Mouse (Mus musculus): ENCODE data around the gene Orm2. TPM values are rescaled to one million over a fixed set of nuclear protein-coding genes. Genes with fewer than 3 reads are reported as not detected.
"Not testable (repeated sequence)": the region's sequence is repeated elsewhere in the genome, so short reads cannot be mapped to it uniquely, and the experiment has no call there.

The Orm2 gene
- not detected in 2 replicates for polyA plus RNA-seq (2014; fragmentation: Nextera tagmentation; extraction: Ambion mirVana)

GRCm38 (mm10) chr4:63362150-63362549 is at the start of gene Orm2:
Orm2 (plus strand) TSS chr4:63362449.
- no peaks in the 10 kb centered on the region for H3K4me1 ChIP-seq (ENCODE audit: control insufficient read depth, insufficient read depth, low read length)
- H3K27me3 ChIP-seq (ENCODE audit: control insufficient read depth, insufficient read depth, low read length), result no peaks in the 10 kb centered on the region
- H3K9me3 ChIP-seq (ENCODE audit: control insufficient read depth, low read length), result no peaks in the 10 kb centered on the region
- H3K27ac ChIP-seq (ENCODE audit: low read depth, low read length), result no peak within 1 kb of the TSS
- DNase-seq (ENCODE audit: low spot score) (no peak), ATAC-seq (ENCODE audit: insufficient read depth, low FRiP score, low TSS enrichment) (no peak)
- no peaks in the 10 kb centered on the region for H3K36me3 ChIP-seq (ENCODE audit: control insufficient read depth, insufficient read depth, low read length)
- no peak within 1 kb of the TSS for H3K4me3 ChIP-seq (ENCODE audit: low read depth, low read length)
- no peak within 1 kb of the TSS for H3K4me2 ChIP-seq (ENCODE audit: low read depth)
- no peak within 1 kb of the TSS for H3K9ac ChIP-seq (ENCODE audit: low read length)
- 91% methylated on average over 5 of the region's 5 CpGs for WGBS

- 83% methylated on average over 5 of the region's 5 CpGs for WGBS
These were observed 48.2 kb upstream of the Orm2 start for GRCm38 (mm10) chr4:63314063-63314462.

GRCm38 (mm10) chr4:63316076-63316746 is 46.0 kb upstream of the Orm2 start:
- no peak overlapping the region for H3K4me3 ChIP-seq (ENCODE audit: low read depth, low read length)
- no peaks in the 10 kb centered on the region for H3K36me3 ChIP-seq (ENCODE audit: control insufficient read depth, insufficient read depth, low read length)
- no peak overlapping the region for H3K9ac ChIP-seq (ENCODE audit: low read length)
- ATAC-seq (ENCODE audit: insufficient read depth, low FRiP score, low TSS enrichment) (no peak), DNase-seq (ENCODE audit: low spot score) (no peak)
- WGBS, result 81% methylated on average over 9 of the region's 9 CpGs
- H3K27me3 ChIP-seq (ENCODE audit: control insufficient read depth, insufficient read depth, low read length), result no peaks in the 10 kb centered on the region
- no peaks in the 10 kb centered on the region for H3K9me3 ChIP-seq (ENCODE audit: control insufficient read depth, low read length)
- no peak overlapping the region for H3K4me2 ChIP-seq (ENCODE audit: low read depth)
- H3K27ac ChIP-seq (ENCODE audit: low read depth, low read length), result no peak overlapping the region
- H3K4me1 ChIP-seq (ENCODE audit: control insufficient read depth, insufficient read depth, low read length), result no peaks in the 10 kb centered on the region

More at GRCm38 (mm10) chr4:63314063-63314462, 48.2 kb upstream of the Orm2 start:
- DNase-seq (ENCODE audit: low spot score), result no peak
- H3K27ac ChIP-seq (ENCODE audit: low read depth, low read length), result no peak overlapping the region
- H3K9me3 ChIP-seq (ENCODE audit: control insufficient read depth, low read length), result no peaks in the 10 kb centered on the region
- no peak overlapping the region for H3K4me2 ChIP-seq (ENCODE audit: low read depth)
- H3K27me3 ChIP-seq (ENCODE audit: control insufficient read depth, insufficient read depth, low read length), result no peaks in the 10 kb centered on the region
- no peak overlapping the region for H3K9ac ChIP-seq (ENCODE audit: low read length)
- ATAC-seq (ENCODE audit: insufficient read depth, low FRiP score, low TSS enrichment), result no peak
- H3K36me3 ChIP-seq (ENCODE audit: control insufficient read depth, insufficient read depth, low read length), result no peaks in the 10 kb centered on the region
- H3K4me1 ChIP-seq (ENCODE audit: control insufficient read depth, insufficient read depth, low read length), result no peaks in the 10 kb centered on the region
- no peak overlapping the region for H3K4me3 ChIP-seq (ENCODE audit: low read depth, low read length)

GRCm38 (mm10) chr4:63319566-63319965 is 42.7 kb upstream of the Orm2 start:
- not testable (repeated sequence) for H3K27me3 ChIP-seq (ENCODE audit: control insufficient read depth, insufficient read depth, low read length); ATAC-seq (ENCODE audit: insufficient read depth, low FRiP score, low TSS enrichment); H3K4me2 ChIP-seq (ENCODE audit: low read depth); H3K9ac ChIP-seq (ENCODE audit: low read length); H3K4me3 ChIP-seq (ENCODE audit: low read depth, low read length); H3K4me1 ChIP-seq (ENCODE audit: control insufficient read depth, insufficient read depth, low read length); H3K9me3 ChIP-seq (ENCODE audit: control insufficient read depth, low read length); H3K36me3 ChIP-seq (ENCODE audit: control insufficient read depth, insufficient read depth, low read length); H3K27ac ChIP-seq (ENCODE audit: low read depth, low read length)
- 21% methylated on average over 3 of the region's 3 CpGs for WGBS
- DNase-seq (ENCODE audit: low spot score), result peak; percentile 70

- Histone ChIP-seq H3K27ac (ENCODE audit: low read depth, low read length) (no peak overlapping the region), H3K4me2 (ENCODE audit: low read depth) (no peak overlapping the region), H3K27me3 (ENCODE audit: control insufficient read depth, insufficient read depth, low read length) (no peaks in the 10 kb centered on the region), H3K36me3 (ENCODE audit: control insufficient read depth, insufficient read depth, low read length) (no peaks in the 10 kb centered on the region), H3K4me3 (ENCODE audit: low read depth, low read length) (no peak overlapping the region), H3K4me1 (ENCODE audit: control insufficient read depth, insufficient read depth, low read length) (no peaks in the 10 kb centered on the region), H3K9me3 (ENCODE audit: control insufficient read depth, low read length) (no peaks in the 10 kb centered on the region), H3K9ac (ENCODE audit: low read length) (no peak overlapping the region)
- 75% methylated on average over 8 of the region's 8 CpGs for WGBS
- no peak for DNase-seq (ENCODE audit: low spot score)
- no peak for ATAC-seq (ENCODE audit: insufficient read depth, low FRiP score, low TSS enrichment)
These were observed 38.9 kb upstream of the Orm2 start for GRCm38 (mm10) chr4:63323275-63323815.

- H3K9ac ChIP-seq (ENCODE audit: low read length), result no peak overlapping the region
- DNase-seq (ENCODE audit: low spot score) (no peak), ATAC-seq (ENCODE audit: insufficient read depth, low FRiP score, low TSS enrichment) (no peak)
- no peak overlapping the region for H3K4me2 ChIP-seq (ENCODE audit: low read depth)
- H3K27me3 ChIP-seq (ENCODE audit: control insufficient read depth, insufficient read depth, low read length), result no peaks in the 10 kb centered on the region
- no peaks in the 10 kb centered on the region for H3K9me3 ChIP-seq (ENCODE audit: control insufficient read depth, low read length)
- no peak overlapping the region for H3K4me3 ChIP-seq (ENCODE audit: low read depth, low read length)
- WGBS, result 92% methylated on average over 4 of the region's 4 CpGs
- H3K4me1 ChIP-seq (ENCODE audit: control insufficient read depth, insufficient read depth, low read length), result no peaks in the 10 kb centered on the region
- H3K27ac ChIP-seq (ENCODE audit: low read depth, low read length), result no peak overlapping the region
- H3K36me3 ChIP-seq (ENCODE audit: control insufficient read depth, insufficient read depth, low read length), result no peaks in the 10 kb centered on the region
These were observed 28.8 kb upstream of the Orm2 start for GRCm38 (mm10) chr4:63333403-63333802.

- no peak overlapping the region for H3K27ac ChIP-seq (ENCODE audit: low read depth, low read length)
- H3K27me3 ChIP-seq (ENCODE audit: control insufficient read depth, insufficient read depth, low read length), result no peaks in the 10 kb centered on the region
- no peaks in the 10 kb centered on the region for H3K36me3 ChIP-seq (ENCODE audit: control insufficient read depth, insufficient read depth, low read length)
- H3K9me3 ChIP-seq (ENCODE audit: control insufficient read depth, low read length), result no peaks in the 10 kb centered on the region
- no peak overlapping the region for H3K4me3 ChIP-seq (ENCODE audit: low read depth, low read length)
- H3K4me1 ChIP-seq (ENCODE audit: control insufficient read depth, insufficient read depth, low read length), result no peaks in the 10 kb centered on the region
- WGBS, result 77% methylated on average over 3 of the region's 3 CpGs
- ATAC-seq (ENCODE audit: insufficient read depth, low FRiP score, low TSS enrichment) (no peak), DNase-seq (ENCODE audit: low spot score) (no peak)
- H3K4me2 ChIP-seq (ENCODE audit: low read depth), result no peak overlapping the region
- no peak overlapping the region for H3K9ac ChIP-seq (ENCODE audit: low read length)
These were observed 23.7 kb upstream of the Orm2 start for GRCm38 (mm10) chr4:63338414-63339076.

- ATAC-seq (ENCODE audit: insufficient read depth, low FRiP score, low TSS enrichment), result no peak
These were observed 19.8 kb upstream of the Orm2 start for GRCm38 (mm10) chr4:63342491-63342890.

GRCm38 (mm10) chr4:63343608-63344007 is 18.6 kb upstream of the Orm2 start:
- no peak overlapping the region for H3K4me3 ChIP-seq (ENCODE audit: low read depth, low read length)
- H3K27ac ChIP-seq (ENCODE audit: low read depth, low read length), result no peak overlapping the region
- 77% methylated on average over 3 of the region's 3 CpGs for WGBS
- no peaks in the 10 kb centered on the region for H3K36me3 ChIP-seq (ENCODE audit: control insufficient read depth, insufficient read depth, low read length)
- H3K9ac ChIP-seq (ENCODE audit: low read length), result no peak overlapping the region
- DNase-seq (ENCODE audit: low spot score) (no peak), ATAC-seq (ENCODE audit: insufficient read depth, low FRiP score, low TSS enrichment) (no peak)
- no peak overlapping the region for H3K4me2 ChIP-seq (ENCODE audit: low read depth)
- no peaks in the 10 kb centered on the region for H3K4me1 ChIP-seq (ENCODE audit: control insufficient read depth, insufficient read depth, low read length)
- no peaks in the 10 kb centered on the region for H3K27me3 ChIP-seq (ENCODE audit: control insufficient read depth, insufficient read depth, low read length)
- no peaks in the 10 kb centered on the region for H3K9me3 ChIP-seq (ENCODE audit: control insufficient read depth, low read length)

More at GRCm38 (mm10) chr4:63342491-63342890, 19.8 kb upstream of the Orm2 start:
- no peak for DNase-seq (ENCODE audit: low spot score)
- H3K4me3 ChIP-seq (ENCODE audit: low read depth, low read length), result no peak overlapping the region
- H3K36me3 ChIP-seq (ENCODE audit: control insufficient read depth, insufficient read depth, low read length), result no peaks in the 10 kb centered on the region
- H3K9ac ChIP-seq (ENCODE audit: low read length), result no peak overlapping the region
- 76% methylated on average over 4 of the region's 4 CpGs for WGBS
- no peak overlapping the region for H3K27ac ChIP-seq (ENCODE audit: low read depth, low read length)
- no peaks in the 10 kb centered on the region for H3K27me3 ChIP-seq (ENCODE audit: control insufficient read depth, insufficient read depth, low read length)
- H3K4me1 ChIP-seq (ENCODE audit: control insufficient read depth, insufficient read depth, low read length), result no peaks in the 10 kb centered on the region
- no peaks in the 10 kb centered on the region for H3K9me3 ChIP-seq (ENCODE audit: control insufficient read depth, low read length)
- H3K4me2 ChIP-seq (ENCODE audit: low read depth), result no peak overlapping the region

Data from neural tube, embryonic 11.5 days (tissue).